Mouse (Mus musculus) right cerebral cortex, adult 2 months (tissue): ENCODE data around the gene Tiam1.

Source experiments
- DNase-seq, 2 experiments: peaks; one replicate each; pipeline ENCODE4 v3.0.0; 2021 to 2022; ENCODE audit warnings: low spot score in 2 of 2

Gene Tiam1

GRCm38 (mm10) chr16:89882477-89883234 lies 260.9 kb downstream of the Tiam1 start:
- no peak for DNase-seq

- DNase-seq, result no peak
Observed at GRCm38 (mm10) chr16:89877206-89877605, 266.4 kb downstream of the Tiam1 start.

- no peak for DNase-seq
Observed at GRCm38 (mm10) chr16:89876079-89876478, 267.5 kb downstream of the Tiam1 start.

- peak in 1 of 2 experiments; percentile 56 for DNase-seq
Observed at GRCm38 (mm10) chr16:89874012-89874704, 269.4 kb downstream of the Tiam1 start.

GRCm38 (mm10) chr16:89872011-89872942 lies 271.3 kb downstream of the Tiam1 start:
- no peak for DNase-seq

- DNase-seq, result no peak
Observed at GRCm38 (mm10) chr16:89871382-89871781, 272.2 kb downstream of the Tiam1 start.

- no peak for DNase-seq
Observed at GRCm38 (mm10) chr16:89870059-89870458, 273.5 kb downstream of the Tiam1 start.

GRCm38 (mm10) chr16:89868502-89868901 lies 275.1 kb downstream of the Tiam1 start:
- DNase-seq, result no peak

- peak in 1 of 2 experiments; percentile 48 for DNase-seq
Observed at GRCm38 (mm10) chr16:89867212-89867829, 276.2 kb downstream of the Tiam1 start.

GRCm38 (mm10) chr16:89865136-89865535 lies 278.4 kb downstream of the Tiam1 start:
- DNase-seq, result no peak

- DNase-seq, result no peak
Observed at GRCm38 (mm10) chr16:89864710-89865109, 278.9 kb downstream of the Tiam1 start.

- DNase-seq, result no peak
Observed at GRCm38 (mm10) chr16:89863264-89863663, 280.3 kb downstream of the Tiam1 start.

GRCm38 (mm10) chr16:89861531-89861930 lies 282.0 kb downstream of the Tiam1 start:
- no peak for DNase-seq

- DNase-seq, result no peak
Observed at GRCm38 (mm10) chr16:89860708-89861107, 282.9 kb downstream of the Tiam1 start.

GRCm38 (mm10) chr16:89857666-89858065 lies 285.9 kb downstream of the Tiam1 start:
- DNase-seq, result no peak

- DNase-seq, result no peak
Observed at GRCm38 (mm10) chr16:89854731-89855130, 288.8 kb downstream of the Tiam1 start.

- no peak for DNase-seq
Observed at GRCm38 (mm10) chr16:89851333-89851732, 292.2 kb downstream of the Tiam1 start.

- peak in 1 of 2 experiments; percentile 39 for DNase-seq
Observed at GRCm38 (mm10) chr16:89848651-89849597, 294.6 kb downstream of the Tiam1 start.

- DNase-seq, result no peak
Observed at GRCm38 (mm10) chr16:89848179-89848578, 295.4 kb downstream of the Tiam1 start.

- DNase-seq, result no peak
Observed at GRCm38 (mm10) chr16:89845461-89845860, 298.1 kb downstream of the Tiam1 start.
